Mouse (Mus musculus): Measurements from ENCODE around the gene Olfr313. TPM values are rescaled to one million over a fixed set of nuclear protein-coding genes. Genes with fewer than 3 reads are reported as not detected.

Gene Olfr313
- total and polyA plus RNA-seq, 3 experiments = not detected

DNA sequence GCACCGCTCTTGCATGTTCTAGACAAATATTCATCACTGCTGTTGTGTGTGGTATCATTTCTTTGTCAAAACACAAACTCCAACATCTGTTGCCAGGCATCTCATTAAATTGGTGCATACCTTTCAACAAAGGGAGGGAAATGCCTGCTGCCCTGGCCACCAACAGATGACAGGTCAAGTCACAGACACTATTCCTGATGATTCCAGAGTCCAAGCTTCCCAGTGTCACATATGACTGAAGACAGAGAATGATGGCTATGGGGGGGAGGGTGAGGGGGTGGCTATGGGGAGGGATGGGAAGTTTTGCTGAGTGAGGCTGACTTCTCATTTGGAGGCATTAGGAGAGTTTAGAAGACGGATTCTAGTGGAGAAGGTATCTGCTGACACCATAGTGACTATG, 30.6 kb upstream of the Olfr313 start:
- Histone ChIP-seq H3K4me3 (ENCODE audit: control insufficient read depth in 1 of 2, insufficient read depth in 1 of 2, low read depth in 2 of 2, low read length in 2 of 2) (no peak overlapping the region), H3K9ac (ENCODE audit: control insufficient read depth, low read depth, low read length, poor library complexity, severe bottlenecking) (no peak overlapping the region), H3K27ac (ENCODE audit: control insufficient read depth, low read depth, low read length) (no peak overlapping the region), H3K9me3 (replicated peaks; ENCODE audit: insufficient read depth, low read length) (no peaks in the 10 kb centered on the region), H3K79me2 (ENCODE audit: control insufficient read depth, insufficient read depth, low read length, poor library complexity) (no peaks in the 10 kb centered on the region), H3K4me1 (ENCODE audit: control insufficient read depth in 1 of 2, insufficient read depth in 2 of 2, low read length in 2 of 2) (peaks cover 0 to 8% of the 10 kb centered on the region in 2 experiments; a peak in 1 of 4 replicates), H3K36me3 (ENCODE audit: control insufficient read depth in 1 of 2, insufficient read depth in 2 of 2, low read length in 2 of 2) (peaks cover 0 to 6% of the 10 kb centered on the region in 2 experiments; a peak in 2 of 4 replicates), H3K27me3 (ENCODE audit: control insufficient read depth in 1 of 2, insufficient read depth in 2 of 2, low read length in 2 of 2) (peaks cover 7 to 8% of the 10 kb centered on the region in 2 experiments; a peak in 3 of 4 replicates)
- TF ChIP-seq JUND (IDR thresholded peaks at IDR 0.05; ENCODE audit: low read depth, low read length) (no peak), MAX (IDR thresholded peaks at IDR 0.05; ENCODE audit: low read length) (no peak), MYB (IDR thresholded peaks at IDR 0.05; ENCODE audit: low read depth, low read length) (no peak), ZKSCAN1 (IDR thresholded peaks at IDR 0.05; ENCODE audit: low read depth, low read length) (no peak), TBP (IDR thresholded peaks at IDR 0.05; ENCODE audit: low read depth, low read length) (no peak)
- no peak for DNase-seq (ENCODE audit: low read depth, low spot score)

- no peak for DNase-seq (ENCODE audit: low read depth, low spot score)
- no peak overlapping the region for H3K27ac ChIP-seq (ENCODE audit: control insufficient read depth, low read depth, low read length)
- TF ChIP-seq ZKSCAN1 (IDR thresholded peaks at IDR 0.05; ENCODE audit: low read depth, low read length) (no peak), ZC3H11A (IDR thresholded peaks at IDR 0.05; ENCODE audit: low read depth, low read length) (no peak), RAD21 (IDR thresholded peaks at IDR 0.05; ENCODE audit: low read depth, low read length) (no peak), TBP (IDR thresholded peaks at IDR 0.05; ENCODE audit: low read depth, low read length) (no peak), MEF2A (IDR thresholded peaks at IDR 0.05; ENCODE audit: extremely low read depth, insufficient replicate concordance, low read depth, low read length, poor library complexity, severe bottlenecking) (no peak), RCOR1 (IDR thresholded peaks at IDR 0.05; ENCODE audit: low read depth, low read length) (no peak), SIN3A (IDR thresholded peaks at IDR 0.05; ENCODE audit: low read length) (no peak), SMC3 (IDR thresholded peaks at IDR 0.05; ENCODE audit: low read depth, low read length) (no peak)
- no peaks in the 10 kb centered on the region for H3K9me3 ChIP-seq (replicated peaks; ENCODE audit: insufficient read depth, low read length)
- no peak overlapping the region for H3K4me3 ChIP-seq (ENCODE audit: control insufficient read depth in 1 of 2, insufficient read depth in 1 of 2, low read depth in 2 of 2, low read length in 2 of 2)
- no peaks in the 10 kb centered on the region for H3K79me2 ChIP-seq (ENCODE audit: control insufficient read depth, insufficient read depth, low read length, poor library complexity)
- H3K9ac ChIP-seq (ENCODE audit: control insufficient read depth, low read depth, low read length, poor library complexity, severe bottlenecking) = no peak overlapping the region
- H3K27me3 ChIP-seq (ENCODE audit: control insufficient read depth in 1 of 2, insufficient read depth in 2 of 2, low read length in 2 of 2) = peaks cover 5 to 6% of the 10 kb centered on the region in 2 experiments; a peak in 3 of 4 replicates
- H3K36me3 ChIP-seq (ENCODE audit: control insufficient read depth in 1 of 2, insufficient read depth in 2 of 2, low read length in 2 of 2) = peaks cover 0 to 8% of the 10 kb centered on the region in 2 experiments; a peak in 2 of 4 replicates
- peaks cover 0 to 10% of the 10 kb centered on the region in 2 experiments; a peak in 2 of 4 replicates for H3K4me1 ChIP-seq (ENCODE audit: control insufficient read depth in 1 of 2, insufficient read depth in 2 of 2, low read length in 2 of 2)
These were observed 27.1 kb upstream of the Olfr313 start for GRCm38 (mm10) chr11:58787651-58788050.

DNA sequence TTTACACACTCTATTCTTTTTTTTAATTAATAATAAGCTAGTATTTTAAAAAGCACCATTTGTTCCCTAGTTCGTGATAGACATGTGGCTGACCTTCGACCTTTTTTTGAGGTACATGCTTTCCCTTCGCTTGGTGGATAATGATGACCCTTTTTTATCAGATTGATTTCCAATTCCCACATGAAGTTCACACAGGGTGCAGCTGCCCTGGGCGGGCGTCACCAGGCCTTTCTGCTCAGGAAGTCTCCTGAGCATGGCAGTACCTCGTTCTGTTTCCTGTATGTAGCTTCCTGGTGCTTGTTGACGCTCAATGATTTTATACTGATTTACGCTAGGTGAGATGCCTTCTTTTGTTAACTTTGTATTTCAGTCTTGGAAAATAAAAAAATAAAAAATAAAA, 26.5 kb upstream of the Olfr313 start:
- no peak overlapping the region for H3K9ac ChIP-seq (ENCODE audit: control insufficient read depth, low read depth, low read length, poor library complexity, severe bottlenecking)
- TF ChIP-seq CTCF (IDR thresholded peaks at IDR 0.05 in 2 of 3, conservative IDR thresholded peaks at IDR 0.05 in 1 of 3; ENCODE audit: control insufficient read depth in 1 of 3, insufficient read depth in 1 of 3, low read depth in 2 of 3, low read length in 3 of 3, poor library complexity in 1 of 3, severe bottlenecking in 1 of 3) (no peak), HCFC1 (IDR thresholded peaks at IDR 0.05; ENCODE audit: low read depth, low read length) (no peak), KAT2A (conservative IDR thresholded peaks at IDR 0.05; ENCODE audit: low read depth, low read length) (no peak), ZC3H11A (IDR thresholded peaks at IDR 0.05; ENCODE audit: low read depth, low read length) (no peak), CHD2 (IDR thresholded peaks at IDR 0.05; ENCODE audit: low read length) (no peak), BHLHE40 (IDR thresholded peaks at IDR 0.05; ENCODE audit: borderline replicate concordance, low read depth, low read length) (no peak), EP300 (IDR thresholded peaks at IDR 0.05; ENCODE audit: low read depth in 1 of 2, low read length in 2 of 2) (no peak), SIN3A (IDR thresholded peaks at IDR 0.05; ENCODE audit: low read length) (no peak)
- peaks cover 0 to 7% of the 10 kb centered on the region in 2 experiments; a peak in 2 of 4 replicates for H3K4me1 ChIP-seq (ENCODE audit: control insufficient read depth in 1 of 2, insufficient read depth in 2 of 2, low read length in 2 of 2)
- no peak overlapping the region for H3K27ac ChIP-seq (ENCODE audit: control insufficient read depth, low read depth, low read length)
- peaks cover 0 to 5% of the 10 kb centered on the region in 2 experiments; a peak in 2 of 4 replicates for H3K36me3 ChIP-seq (ENCODE audit: control insufficient read depth in 1 of 2, insufficient read depth in 2 of 2, low read length in 2 of 2)
- H3K79me2 ChIP-seq (ENCODE audit: control insufficient read depth, insufficient read depth, low read length, poor library complexity) = no peaks in the 10 kb centered on the region
- H3K27me3 ChIP-seq (ENCODE audit: control insufficient read depth in 1 of 2, insufficient read depth in 2 of 2, low read length in 2 of 2) = peaks cover 5 to 6% of the 10 kb centered on the region in 2 experiments; a peak in 3 of 4 replicates
- no peak overlapping the region for H3K4me3 ChIP-seq (ENCODE audit: control insufficient read depth in 1 of 2, insufficient read depth in 1 of 2, low read depth in 2 of 2, low read length in 2 of 2)
- no peaks in the 10 kb centered on the region for H3K9me3 ChIP-seq (replicated peaks; ENCODE audit: insufficient read depth, low read length)
- DNase-seq (ENCODE audit: low read depth, low spot score) = no peak
